Mouse (Mus musculus): ENCODE data around the gene Rab24. TPM values are rescaled to one million over a fixed set of nuclear protein-coding genes. Genes with fewer than 3 reads are reported as not detected.

The Rab24 gene
- polyA plus RNA-seq, 1 experiment = 113 TPM

DNA sequence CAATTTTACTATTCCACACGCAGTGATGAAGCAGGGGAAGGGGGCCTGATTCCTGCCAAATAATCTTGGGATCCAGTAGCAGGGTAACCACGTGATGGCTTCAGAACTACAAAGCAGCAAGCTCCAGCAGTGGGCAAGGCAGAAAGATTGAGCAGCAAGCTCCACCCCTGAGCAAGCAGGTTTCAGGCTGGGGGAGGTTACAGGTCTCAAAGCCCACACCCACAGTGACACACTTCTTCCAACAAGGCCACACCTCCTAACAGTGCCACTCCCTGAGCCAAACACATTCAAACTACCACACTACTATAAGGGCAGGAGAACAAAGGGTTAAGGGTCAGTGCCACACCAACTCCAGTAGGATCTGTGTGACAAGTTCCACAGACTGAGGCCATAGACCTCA is 17.5 kb upstream of the Rab24 start:
- DNase-seq (ENCODE audit: low read depth) = no peak
- TF ChIP-seq POLR2A (IDR thresholded peaks at IDR 0.05; ENCODE audit: borderline replicate concordance, extremely low read depth, insufficient read depth, insufficient read length, poor library complexity, severe bottlenecking) (no peak), CTCF (IDR thresholded peaks at IDR 0.05; ENCODE audit: borderline replicate concordance, extremely low read depth, insufficient read depth, insufficient read length) (no peak)

DNA sequence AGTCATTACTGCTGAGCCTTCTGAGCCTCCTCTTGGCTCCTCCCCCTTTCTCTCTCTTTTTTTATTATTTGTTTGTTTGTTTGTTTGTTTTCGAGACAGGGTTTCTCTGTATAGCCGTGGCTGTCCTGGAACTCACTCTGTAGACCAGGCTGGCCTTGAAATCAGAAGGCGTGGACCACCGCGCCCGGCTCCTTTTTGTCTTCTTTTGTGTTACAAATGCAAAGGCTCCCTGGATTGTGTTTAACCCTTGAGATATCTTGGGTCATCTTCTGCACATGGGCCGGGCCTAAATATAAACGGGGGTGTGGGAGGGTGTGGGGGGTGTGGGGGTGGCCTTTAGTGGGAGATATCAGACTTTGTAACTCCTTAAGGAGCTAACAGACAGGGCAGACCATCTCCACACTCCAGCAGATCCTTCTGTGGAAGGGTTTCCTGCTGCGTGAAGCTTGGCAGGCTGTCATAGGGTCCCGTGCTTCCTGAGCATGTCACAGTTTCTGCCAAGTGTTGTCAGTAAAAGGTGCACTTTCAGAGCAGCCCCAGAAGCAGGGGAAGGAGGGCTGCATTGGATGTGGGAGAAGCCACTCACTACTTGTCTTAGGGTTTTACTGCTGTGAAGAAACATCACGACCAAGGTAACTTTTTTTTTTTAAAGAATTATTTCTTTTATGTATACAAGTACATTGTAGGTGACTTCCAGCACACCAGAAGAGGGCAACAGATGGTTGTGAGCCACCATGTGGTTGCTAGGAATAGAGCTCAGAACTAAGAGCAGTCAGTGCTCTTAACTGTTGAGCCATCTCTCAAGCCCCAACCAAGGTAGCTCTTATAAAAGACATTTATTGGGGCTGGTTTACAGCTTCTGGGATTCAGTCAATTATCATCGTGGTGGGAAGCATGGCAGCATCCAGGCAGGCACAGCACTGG is 16.6 kb upstream of the Rab24 start:
- peak; percentile 53 for DNase-seq (ENCODE audit: low read depth)
- TF ChIP-seq CTCF (IDR thresholded peaks at IDR 0.05; ENCODE audit: borderline replicate concordance, extremely low read depth, insufficient read depth, insufficient read length) = no peak
- TF ChIP-seq POLR2A (IDR thresholded peaks at IDR 0.05; ENCODE audit: borderline replicate concordance, extremely low read depth, insufficient read depth, insufficient read length, poor library complexity, severe bottlenecking) = no peak

DNA sequence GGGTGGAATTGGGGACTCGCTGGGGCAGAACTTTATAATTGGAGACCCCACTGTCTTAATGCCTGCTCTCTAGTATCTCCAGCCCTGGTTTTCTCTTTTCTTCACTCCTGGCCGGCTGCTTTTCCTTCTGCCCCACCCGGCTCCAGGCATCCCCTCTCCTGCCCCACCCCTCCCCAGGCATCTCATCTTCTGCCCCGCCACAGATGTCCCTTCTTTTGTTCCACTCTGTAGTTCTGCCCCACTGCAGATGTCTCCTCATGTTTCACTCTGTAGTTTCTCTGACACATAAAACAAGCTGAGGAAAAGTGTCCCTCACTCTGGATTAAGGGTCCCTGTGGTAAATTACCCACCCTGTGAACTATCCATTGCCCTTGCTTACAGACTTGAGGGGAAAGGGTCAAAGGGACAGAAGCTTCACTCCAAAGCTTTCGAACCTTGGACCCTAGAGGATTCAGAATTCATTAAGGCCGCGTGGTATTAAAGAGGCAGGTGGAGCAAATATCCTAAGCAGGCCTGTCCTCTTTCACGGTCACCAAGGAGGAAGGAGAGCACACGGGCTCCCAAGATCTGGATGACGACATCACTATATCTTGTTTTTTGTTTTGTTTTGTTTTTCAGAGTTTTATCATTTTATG is 15.7 kb upstream of the Rab24 start:
- DNase-seq (ENCODE audit: low read depth) = no peak
- TF ChIP-seq POLR2A (IDR thresholded peaks at IDR 0.05; ENCODE audit: borderline replicate concordance, extremely low read depth, insufficient read depth, insufficient read length, poor library complexity, severe bottlenecking) (no peak), CTCF (IDR thresholded peaks at IDR 0.05; ENCODE audit: borderline replicate concordance, extremely low read depth, insufficient read depth, insufficient read length) (no peak)

DNA sequence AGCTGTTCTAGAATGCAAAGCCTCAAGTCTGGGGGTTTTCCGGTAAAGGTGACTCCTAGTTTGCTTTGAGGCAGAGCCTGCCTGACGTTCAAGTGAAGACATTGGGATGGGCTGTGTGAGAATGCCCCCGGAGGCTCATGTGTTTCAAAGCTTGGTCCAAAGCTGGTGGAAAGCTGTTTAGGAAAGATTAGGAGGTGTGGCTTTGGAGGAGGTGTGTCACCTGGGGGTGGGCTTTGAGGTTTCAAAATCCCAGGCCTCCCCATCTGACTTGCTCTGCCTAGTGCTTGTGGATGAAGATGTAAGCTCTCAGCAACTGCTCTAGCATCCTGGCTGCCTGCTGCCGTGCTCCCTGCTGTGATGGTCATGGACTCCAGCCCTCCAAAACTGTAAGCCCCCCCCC is 14.0 kb upstream of the Rab24 start:
- no peak for DNase-seq (ENCODE audit: low read depth)
- TF ChIP-seq CTCF (IDR thresholded peaks at IDR 0.05; ENCODE audit: borderline replicate concordance, extremely low read depth, insufficient read depth, insufficient read length) = no peak
- TF ChIP-seq POLR2A (IDR thresholded peaks at IDR 0.05; ENCODE audit: borderline replicate concordance, extremely low read depth, insufficient read depth, insufficient read length, poor library complexity, severe bottlenecking) = no peak

DNA sequence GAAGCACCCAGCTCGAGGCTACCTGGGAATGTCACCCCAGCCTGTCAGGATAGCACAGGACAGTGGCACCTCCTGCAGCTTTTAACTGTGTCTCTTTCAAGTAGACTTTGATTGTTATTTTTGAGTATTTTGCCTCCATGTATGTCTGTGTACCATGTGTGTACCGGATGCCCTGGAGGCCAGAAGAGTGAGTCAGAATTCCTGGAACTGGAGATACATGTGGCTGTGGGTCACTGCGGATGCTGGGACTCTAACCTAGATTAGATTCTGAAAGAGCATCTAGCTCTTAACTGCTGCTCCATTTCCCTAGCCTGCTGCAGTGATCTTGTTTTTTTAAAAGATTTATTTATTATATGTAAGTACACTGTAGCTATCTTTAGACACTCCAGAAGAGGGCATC is 10.6 kb upstream of the Rab24 start:
- TF ChIP-seq CTCF (IDR thresholded peaks at IDR 0.05; ENCODE audit: borderline replicate concordance, extremely low read depth, insufficient read depth, insufficient read length) (no peak), POLR2A (IDR thresholded peaks at IDR 0.05; ENCODE audit: borderline replicate concordance, extremely low read depth, insufficient read depth, insufficient read length, poor library complexity, severe bottlenecking) (no peak)
- no peak for DNase-seq (ENCODE audit: low read depth)

DNA sequence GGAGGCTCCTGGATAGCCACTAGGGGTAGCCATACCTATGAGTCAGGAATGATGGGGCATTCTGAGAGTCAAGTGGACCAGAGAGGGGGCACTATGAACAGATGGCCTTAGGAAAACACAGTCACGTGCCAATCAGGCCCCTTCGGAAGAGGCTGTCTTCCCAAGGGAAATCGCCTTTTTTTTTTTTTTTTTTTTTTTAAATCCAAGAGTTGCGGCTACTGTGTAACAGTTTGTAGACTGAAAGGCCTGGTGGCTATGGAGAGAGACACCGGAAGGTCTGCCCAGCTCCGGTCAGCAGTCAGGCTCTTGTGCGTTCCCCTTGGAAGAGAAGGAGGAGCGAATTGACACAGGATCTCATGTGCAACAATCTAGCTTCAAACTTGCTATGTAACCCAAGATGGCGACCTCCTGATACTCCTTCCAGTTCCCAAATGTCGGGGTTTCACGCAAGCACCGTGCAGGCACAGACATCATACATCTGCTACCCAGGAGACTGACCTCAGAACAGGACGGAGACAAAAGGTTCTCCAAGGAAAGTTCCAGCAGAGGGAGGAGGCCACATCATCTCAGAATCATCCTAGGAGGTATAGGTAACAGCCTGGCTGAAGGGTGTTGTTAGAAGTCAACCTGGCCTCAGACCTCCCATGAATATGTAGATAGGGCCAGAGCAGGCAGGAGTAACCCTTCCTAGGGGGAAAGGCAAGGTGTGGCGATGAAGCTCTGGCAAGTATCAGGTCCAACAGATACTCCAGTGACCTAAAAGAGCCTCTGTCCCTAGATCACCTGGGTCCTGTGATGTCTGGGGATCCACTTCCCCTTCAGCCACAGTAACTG is 9.0 kb upstream of the Rab24 start:
- TF ChIP-seq POLR2A (IDR thresholded peaks at IDR 0.05; ENCODE audit: borderline replicate concordance, extremely low read depth, insufficient read depth, insufficient read length, poor library complexity, severe bottlenecking) (no peak), CTCF (IDR thresholded peaks at IDR 0.05; ENCODE audit: borderline replicate concordance, extremely low read depth, insufficient read depth, insufficient read length) (peak; percentile 40; the same call in 1 of the 2 replicates)

DNA sequence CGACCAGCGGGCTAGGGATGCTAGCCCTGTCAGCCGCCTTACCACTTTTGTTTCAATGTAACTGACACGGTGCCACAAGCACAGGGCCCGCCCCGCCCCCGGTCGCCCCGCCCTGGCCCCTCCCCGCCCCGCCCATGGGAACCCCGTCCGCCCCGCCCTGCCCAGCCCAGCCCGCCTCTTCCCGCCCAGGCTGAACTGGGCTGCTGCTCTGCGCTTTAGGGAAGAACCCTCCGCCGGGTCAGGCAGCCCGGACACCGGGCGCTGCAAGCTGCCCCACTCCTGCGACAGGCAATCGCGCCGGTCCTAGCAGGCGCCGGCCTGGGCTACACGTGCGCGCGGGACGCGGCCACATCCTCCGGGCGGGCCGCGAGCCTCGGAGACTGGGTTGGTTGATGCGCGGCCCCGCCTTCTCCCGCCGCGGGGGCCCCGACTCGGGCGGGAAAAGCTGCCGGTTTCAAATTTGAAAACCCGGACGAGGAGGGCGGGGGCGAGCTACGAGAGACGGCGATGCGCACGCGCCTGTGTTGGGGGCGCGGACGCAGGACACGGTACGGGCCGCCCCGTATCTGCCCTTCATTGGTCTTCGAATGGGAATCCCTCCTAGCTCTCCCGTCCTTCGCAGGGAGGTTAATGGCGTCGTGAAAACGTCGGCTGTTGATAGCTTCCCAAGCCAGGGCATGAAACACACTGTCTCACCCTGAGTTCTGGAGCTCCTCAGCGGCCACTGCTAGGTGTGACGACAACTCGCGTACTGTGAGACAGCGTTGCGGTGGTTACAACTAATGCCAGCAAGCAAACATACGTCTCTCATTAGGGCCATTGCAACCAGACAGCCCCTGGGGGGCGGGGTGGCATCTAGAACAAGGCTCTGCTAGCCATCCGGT is 8.2 kb upstream of the Rab24 start, which contains the start of gene Mxd3:
Mxd3 (minus strand) TSS at position 141 of the 884 bp plus-strand sequence.
- TF ChIP-seq CTCF (IDR thresholded peaks at IDR 0.05; ENCODE audit: borderline replicate concordance, extremely low read depth, insufficient read depth, insufficient read length) (no peak), POLR2A (IDR thresholded peaks at IDR 0.05; ENCODE audit: borderline replicate concordance, extremely low read depth, insufficient read depth, insufficient read length, poor library complexity, severe bottlenecking) (peak; percentile 36; the same call in 1 of the 2 replicates)

More for the DNA sequence above, 9.0 kb upstream of the Rab24 start:
- no peak for DNase-seq (ENCODE audit: low read depth)

DNA sequence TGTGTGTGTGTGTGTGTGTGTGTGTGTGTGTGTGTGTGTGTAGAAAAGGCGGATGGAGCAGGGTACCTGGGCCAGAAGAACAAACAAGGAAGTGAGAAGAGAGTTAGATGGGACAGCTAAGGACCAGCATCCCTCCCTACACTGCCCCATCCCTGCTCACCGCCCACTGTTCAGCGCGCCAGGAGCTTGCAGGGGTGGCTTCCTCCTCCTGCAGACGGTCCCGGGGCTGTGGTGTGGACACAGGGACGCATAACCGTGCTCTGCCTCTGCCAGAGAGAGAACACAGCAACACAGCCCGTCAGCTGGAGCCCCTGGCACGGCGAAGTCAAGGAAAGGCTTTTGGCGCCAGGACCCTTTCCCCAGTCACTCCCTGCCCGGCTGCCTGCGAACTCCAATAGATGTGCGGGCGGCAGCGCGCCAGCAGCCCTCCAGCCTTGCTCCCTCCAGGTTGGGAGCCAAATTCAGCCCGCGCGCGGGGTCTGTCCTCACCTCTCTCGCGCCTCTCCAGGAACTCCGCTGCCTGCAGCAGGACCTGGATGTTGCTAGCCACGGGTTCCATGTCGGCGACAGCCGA is 7.5 kb upstream of the Rab24 start:
- peak; percentile 81 for DNase-seq (ENCODE audit: low read depth)
- no peak for TF ChIP-seq CTCF (IDR thresholded peaks at IDR 0.05; ENCODE audit: borderline replicate concordance, extremely low read depth, insufficient read depth, insufficient read length)
- no peak for TF ChIP-seq POLR2A (IDR thresholded peaks at IDR 0.05; ENCODE audit: borderline replicate concordance, extremely low read depth, insufficient read depth, insufficient read length, poor library complexity, severe bottlenecking)

More for the DNA sequence above, 8.2 kb upstream of the Rab24 start, which contains the start of gene Mxd3:
- peak; percentile 92 for DNase-seq (ENCODE audit: low read depth)

DNA sequence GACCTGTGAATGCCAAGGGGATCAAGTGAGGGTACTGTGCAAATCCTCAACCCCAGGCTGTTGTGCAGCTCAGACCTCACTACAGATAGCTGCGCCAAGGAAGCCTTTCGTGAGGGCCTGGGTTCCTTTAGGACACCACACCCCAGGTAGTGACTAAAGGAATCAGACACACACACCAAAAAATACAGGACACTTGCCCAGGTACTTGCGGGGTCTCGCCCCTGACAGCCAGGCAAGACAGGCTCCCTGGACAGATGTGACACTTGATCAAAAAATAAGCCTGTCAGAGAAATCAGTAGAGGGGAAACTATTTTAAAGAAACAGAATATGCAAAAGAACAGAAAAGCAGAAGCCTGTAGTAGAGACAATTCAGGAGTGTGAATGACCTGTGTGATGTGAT is 6.9 kb upstream of the Rab24 start:
- TF ChIP-seq CTCF (IDR thresholded peaks at IDR 0.05; ENCODE audit: borderline replicate concordance, extremely low read depth, insufficient read depth, insufficient read length) = no peak
- TF ChIP-seq POLR2A (IDR thresholded peaks at IDR 0.05; ENCODE audit: borderline replicate concordance, extremely low read depth, insufficient read depth, insufficient read length, poor library complexity, severe bottlenecking) = no peak
- no peak for DNase-seq (ENCODE audit: low read depth)

DNA sequence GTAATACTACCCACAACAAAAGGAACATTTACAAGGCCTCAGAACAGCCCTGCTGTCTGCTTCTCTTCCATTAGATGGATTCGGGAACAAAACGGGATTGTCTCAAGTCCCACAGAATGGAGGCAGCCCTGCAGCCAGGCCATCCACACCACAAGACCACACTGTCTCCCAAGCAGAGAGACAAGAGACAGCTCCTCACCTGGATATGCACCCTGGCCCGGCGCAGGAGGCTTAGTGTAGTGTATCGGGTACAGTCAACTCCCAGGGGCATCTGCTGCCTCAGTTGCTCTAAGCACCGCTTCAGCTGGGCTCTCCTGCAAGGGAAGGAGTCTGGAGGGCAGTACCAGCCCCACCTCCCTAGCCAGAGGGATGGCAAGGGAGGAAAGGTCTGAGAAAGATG is 6.4 kb upstream of the Rab24 start:
- no peak for DNase-seq (ENCODE audit: low read depth)
- no peak for TF ChIP-seq CTCF (IDR thresholded peaks at IDR 0.05; ENCODE audit: borderline replicate concordance, extremely low read depth, insufficient read depth, insufficient read length)
